Mouse (Mus musculus) megakaryocyte-erythroid progenitor cell, adult 5-6 weeks (primary cell): ENCODE data around the gene Gm7534. TPM values are rescaled to one million over a fixed set of nuclear protein-coding genes. Genes with fewer than 3 reads are reported as not detected.
A peak's percentile ranks its signal among the peaks of the same experiment; 100 is the strongest.
"Not testable (repeated sequence)": the region's sequence is repeated elsewhere in the genome, so short reads cannot be mapped to it uniquely, and the experiment has no call there.

Source experiments
- ATAC-seq: replicated peaks from 2 replicates; pipeline ENCODE4 v1.8.0; 2016; ENCODE audit warnings: mild to moderate bottlenecking, inconsistent platforms; ENCODE audit not compliant: severe bottlenecking, poor library complexity, low FRiP score, low TSS enrichment
- total RNA-seq, 2 experiments: library from RNA; stranded (forward) in 1 of 2; stranded (reverse) in 1 of 2; fragments of 200-1000, 215-1000 nt in 1 of 2; fragments of >200 nt in 1 of 2; fragmentation: Nextera tagmentation in 1 of 2; gene quantifications; 2 replicates each; pipeline ENCODE4 v1.2.3; 2014 to 2017

Gm7534 gene
- total RNA-seq, 2 experiments from 2014 or later = not detected

GRCm38 (mm10) chr4:134222793-134223600 is 20.2 kb upstream of the Gm7534 start:
- no peak for ATAC-seq

DNA sequence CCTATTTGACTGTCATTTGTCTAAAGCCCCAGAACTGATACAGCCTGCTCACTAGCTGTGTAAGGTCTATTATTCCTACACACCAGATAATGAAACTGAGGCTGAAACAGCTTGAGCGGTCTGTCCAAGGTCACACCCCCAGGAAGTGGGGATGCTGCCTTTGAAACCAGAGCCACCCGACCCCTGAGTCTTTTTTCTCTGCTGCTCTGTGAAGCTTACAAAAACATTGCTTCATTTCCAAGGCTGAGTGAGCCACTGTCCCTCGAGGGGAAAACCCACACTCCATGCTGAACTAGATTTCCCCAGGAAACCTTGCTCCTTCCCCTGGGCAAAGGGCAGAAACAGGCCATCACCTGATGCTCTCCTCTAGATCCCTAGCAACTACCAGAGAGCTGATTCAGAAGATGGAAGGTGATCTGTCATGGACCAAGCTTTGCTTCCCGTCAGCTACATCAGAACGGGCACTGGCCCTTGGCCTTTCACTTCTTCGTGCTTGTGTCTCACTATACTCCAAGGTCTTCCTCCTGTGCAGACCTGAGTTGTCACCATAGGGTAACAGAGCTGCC is 3.8 kb upstream of the Gm7534 start:
- ATAC-seq = no peak

DNA sequence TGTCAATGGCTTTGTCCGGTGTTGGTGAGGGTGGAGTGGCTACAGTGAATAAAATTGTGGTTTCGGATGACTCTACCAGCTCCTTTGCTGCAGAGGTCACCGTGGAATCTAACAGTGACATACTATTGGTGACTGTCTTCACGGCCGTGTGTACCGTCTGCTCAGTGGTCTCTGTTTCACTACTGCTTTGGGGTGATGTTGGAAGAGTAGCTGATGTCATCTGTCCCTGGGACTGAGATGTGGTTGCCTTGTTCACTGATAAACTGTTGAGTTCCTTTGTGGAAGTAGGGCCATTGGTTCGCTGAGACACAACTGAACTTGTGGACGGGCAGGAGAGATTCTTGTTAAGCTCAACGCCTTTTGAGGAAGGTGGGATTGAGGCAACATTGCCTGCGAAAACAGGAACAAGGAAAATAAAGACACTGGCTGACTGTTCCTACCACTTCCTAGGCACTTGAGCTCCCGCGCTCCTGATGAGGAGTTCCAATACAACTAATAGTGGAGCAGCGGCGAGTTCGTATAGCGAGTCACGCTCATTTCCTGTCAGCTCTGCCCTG is 614 bp upstream of the Gm7534 start:
- no peak for ATAC-seq

DNA sequence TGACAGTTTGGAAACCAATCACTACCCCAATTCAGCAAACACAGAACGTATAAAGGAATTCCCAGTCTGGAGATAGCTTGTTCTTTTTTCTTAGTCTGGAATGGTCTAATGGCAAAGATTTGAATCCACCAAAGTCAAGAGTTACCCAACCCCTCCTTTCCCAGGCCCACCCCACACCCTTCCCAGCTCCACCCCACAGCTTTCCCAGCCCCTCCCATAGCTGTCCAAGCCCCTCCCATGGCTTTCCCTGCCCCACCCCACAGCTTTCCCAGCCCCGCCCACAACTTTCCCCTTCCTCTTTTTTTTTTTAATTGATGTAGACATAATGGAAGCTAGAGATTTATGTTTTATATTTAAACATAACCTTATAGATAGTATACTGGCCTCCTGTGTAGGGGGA is 3.4 kb downstream of the Gm7534 start:
- no peak for ATAC-seq

DNA sequence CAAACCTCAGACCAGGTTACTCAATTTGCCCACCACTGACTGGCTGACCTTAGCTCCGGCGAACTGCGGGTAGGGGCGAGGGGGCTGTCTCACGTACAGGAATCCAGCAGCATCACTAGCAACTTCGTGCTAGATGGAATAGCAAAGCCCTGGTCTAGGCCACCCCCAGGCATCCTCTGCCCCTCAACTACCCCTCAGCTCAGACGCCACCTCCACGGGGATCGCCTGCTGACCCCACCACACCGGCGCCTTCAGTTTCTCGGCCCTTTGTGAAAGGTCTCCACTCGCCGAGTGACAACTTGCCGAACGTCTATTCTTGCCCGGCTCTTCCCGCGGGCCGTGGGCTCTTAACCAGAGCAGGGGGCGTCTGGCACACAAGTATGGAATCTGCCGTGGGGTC is 16.5 kb downstream of the Gm7534 start:
- no peak for ATAC-seq

GRCm38 (mm10) chr4:134185569-134185968 is 17.2 kb downstream of the Gm7534 start:
- ATAC-seq = no peak

- ATAC-seq = no peak
These were observed 19.1 kb downstream of the Gm7534 start for GRCm38 (mm10) chr4:134183711-134184110.

DNA sequence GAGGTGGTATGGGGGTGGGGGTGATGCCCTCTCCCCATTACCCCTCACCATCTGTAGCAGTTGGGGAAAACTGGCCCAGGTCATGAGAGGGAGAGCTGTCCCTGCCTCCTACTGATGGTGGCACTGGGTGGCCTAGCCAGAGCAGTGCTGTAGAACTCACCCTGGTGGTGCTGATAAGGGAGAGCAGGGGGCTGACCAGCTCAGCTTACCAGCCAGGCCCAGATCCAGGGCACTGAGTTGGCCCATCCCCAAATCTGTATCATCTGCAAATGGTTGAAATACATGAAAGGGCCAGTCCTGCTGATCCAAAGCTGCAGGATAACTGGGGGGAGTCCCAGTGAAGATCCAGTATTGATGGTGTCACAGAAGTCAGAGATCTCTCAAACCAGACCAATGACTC is 21.0 kb downstream of the Gm7534 start:
- peak; percentile 69 for ATAC-seq

- peak; percentile 90 for ATAC-seq
These were observed 21.7 kb downstream of the Gm7534 start for GRCm38 (mm10) chr4:134181112-134181511.

DNA sequence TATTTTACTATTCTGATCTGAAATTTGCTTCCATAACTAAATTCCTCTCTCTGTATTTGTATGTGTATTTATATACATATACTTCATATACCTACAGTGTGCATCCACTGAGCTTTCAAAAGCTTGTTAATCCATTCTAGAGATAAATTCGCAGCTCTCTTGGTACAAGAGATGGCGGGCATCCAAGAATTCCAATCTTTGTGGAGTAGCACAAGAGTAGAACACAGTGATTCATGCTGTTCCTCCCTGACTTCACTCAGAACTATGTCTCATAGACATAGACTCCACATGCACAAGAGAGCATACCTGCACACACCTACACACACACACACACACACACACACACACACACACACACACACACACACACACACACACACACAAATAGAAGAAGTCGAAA is 30.4 kb downstream of the Gm7534 start:
- no peak for ATAC-seq

DNA sequence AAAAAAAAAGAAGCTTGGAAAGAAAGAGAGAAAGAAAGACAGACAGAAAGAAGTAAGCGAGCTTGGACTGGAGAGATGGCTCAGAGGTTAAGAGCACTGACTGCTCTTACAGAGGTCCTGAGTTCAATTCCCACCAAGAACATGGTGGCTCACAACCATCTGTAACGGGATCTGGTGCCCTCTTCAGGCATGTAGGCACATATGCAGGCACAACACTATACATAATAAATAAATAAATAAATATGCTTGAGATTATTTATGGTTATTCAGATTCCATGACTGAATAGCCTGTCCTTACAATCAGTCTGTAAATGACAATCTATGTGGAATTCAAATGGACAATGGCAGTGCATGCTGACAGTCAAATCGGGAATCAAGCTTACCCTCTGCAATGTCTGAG is 35.9 kb downstream of the Gm7534 start:
- ATAC-seq = no peak

- peak; percentile 83 for ATAC-seq
These were observed 37.0 kb downstream of the Gm7534 start for GRCm38 (mm10) chr4:134165548-134166465.

GRCm38 (mm10) chr4:134165024-134165423 is 37.8 kb downstream of the Gm7534 start:
- ATAC-seq = peak; percentile 74

DNA sequence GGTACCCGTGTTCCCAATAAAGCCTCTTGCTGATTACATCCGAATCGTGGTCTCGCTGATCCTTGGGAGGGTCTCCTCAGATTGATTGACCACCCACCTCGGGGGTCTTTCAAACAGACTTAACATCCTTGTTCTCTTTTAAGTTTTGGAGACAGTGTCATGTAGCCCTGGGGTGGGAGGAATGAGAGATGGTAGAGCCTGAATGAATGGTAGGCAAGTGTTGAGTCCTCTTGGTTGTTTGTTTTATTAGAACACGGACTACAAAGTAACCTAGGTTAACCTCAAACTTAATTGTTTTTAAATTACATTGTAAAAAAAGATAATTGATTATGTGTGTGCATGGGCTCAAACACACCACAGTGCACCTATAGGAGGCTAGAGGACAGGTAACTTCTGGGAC is 38.2 kb downstream of the Gm7534 start:
- ATAC-seq = no peak

DNA sequence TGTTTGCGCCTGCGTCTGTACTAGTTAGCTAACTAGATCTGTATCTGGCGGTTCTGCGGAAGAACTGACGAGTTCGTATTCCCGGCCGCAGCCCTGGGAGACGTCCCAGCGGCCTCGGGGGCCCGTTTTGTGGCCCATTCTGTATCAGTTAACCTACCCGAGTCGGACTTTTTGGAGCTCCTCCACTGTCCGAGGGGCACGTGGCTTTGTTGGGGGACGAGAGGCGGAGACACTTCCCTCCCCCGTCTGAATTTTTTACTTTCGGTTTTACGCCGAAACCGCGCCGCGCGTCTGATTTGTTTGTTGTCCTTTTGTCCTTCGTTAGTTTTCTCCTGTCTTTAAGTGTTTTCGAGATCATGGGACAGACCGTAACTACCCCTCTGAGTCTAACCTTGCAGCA is 42.7 kb downstream of the Gm7534 start:
- ATAC-seq = not testable (repeated sequence)

- no peak for ATAC-seq
These were observed 44.0 kb downstream of the Gm7534 start for GRCm38 (mm10) chr4:134158774-134159173.

GRCm38 (mm10) chr4:134157558-134157957 is 45.2 kb downstream of the Gm7534 start:
- ATAC-seq = no peak

GRCm38 (mm10) chr4:134156744-134157143 is 46.1 kb downstream of the Gm7534 start:
- no peak for ATAC-seq

- no peak for ATAC-seq
These were observed 46.8 kb downstream of the Gm7534 start for GRCm38 (mm10) chr4:134155961-134156465.

- no peak for ATAC-seq
These were observed 47.3 kb downstream of the Gm7534 start for GRCm38 (mm10) chr4:134155531-134155930.
